Mouse (Mus musculus) midbrain, embryonic 11.5 days (tissue): ENCODE results near the gene Plcxd2. TPM values are rescaled to one million over a fixed set of nuclear protein-coding genes. Genes with fewer than 3 reads are reported as not detected.

Experiments
- ATAC-seq: fragments of 200-750 bp; cut with Nextera tagmentation; 2 replicates; pipeline ENCODE4 v1.8.0; 2017; ENCODE audit warnings: moderate TSS enrichment, moderate library complexity; ENCODE audit not compliant: low FRiP score
- DNase-seq: peaks from one replicate; pipeline ENCODE4 v3.0.0; 2015; ENCODE audit warnings: low spot score; ENCODE audit errors: missing footprints
- H3K27ac ChIP-seq: fragments of 300-500 bp; sonication (generic); 2 replicates; pipeline ENCODE4 v1.5.1; 2014; ENCODE audit warnings: low read depth, low read length
- H3K27me3 ChIP-seq: fragments of 300-500 bp; sonication (generic); 2 replicates; pipeline ENCODE4 v1.6.1; 2014; ENCODE audit warnings: mild to moderate bottlenecking, low read length, moderate library complexity, mixed read lengths; ENCODE audit not compliant: control insufficient read depth, insufficient read depth
- H3K36me3 ChIP-seq: fragments of 300-500 bp; sonication (generic); 2 replicates; pipeline ENCODE4 v1.6.1; 2014; ENCODE audit warnings: mild to moderate bottlenecking, low read length, moderate library complexity, mixed read lengths; ENCODE audit not compliant: control insufficient read depth, insufficient read depth
- H3K4me1 ChIP-seq: fragments of 300-500 bp; sonication (generic); 2 replicates; pipeline ENCODE4 v1.6.1; 2014; ENCODE audit warnings: low read length; ENCODE audit not compliant: control insufficient read depth, insufficient read depth
- H3K4me2 ChIP-seq: fragments of 300-500 bp; sonication (generic); 2 replicates; pipeline ENCODE4 v1.6.1; 2014; ENCODE audit warnings: mild to moderate bottlenecking, moderate library complexity
- H3K4me3 ChIP-seq: fragments of 300-500 bp; sonication (generic); 2 replicates; pipeline ENCODE4 v1.5.1; 2014; ENCODE audit warnings: low read depth, low read length
- H3K9ac ChIP-seq: fragments of 300-500 bp; sonication (generic); 2 replicates; pipeline ENCODE4 v1.6.1; 2014; ENCODE audit warnings: low read length
- H3K9me3 ChIP-seq: fragments of 300-500 bp; sonication (generic); 2 replicates; pipeline ENCODE4 v1.6.1; 2016; ENCODE audit warnings: low read length; ENCODE audit not compliant: control insufficient read depth
- WGBS: fragments of 180-500 bp; shearing (Covaris S2); extraction: QIAGEN DNeasy Blood & Tissue Kit; methylation state at CpG from one replicate; pipeline ENCODE4 v1.1.7; 2014; 5-methylcytosine and 5-hydroxymethylcytosine counted together
- polyA plus RNA-seq: library from polyadenylated mRNA; unstranded; fragments of >200 nt; fragmentation: Nextera tagmentation; extraction: Ambion mirVana; gene quantifications from 2 replicates; pipeline ENCODE4 v1.2.1, GENCODE M21; 2014

Gene Plcxd2
- polyA plus RNA-seq, 1 experiment from 2014 or later = 3.4 TPM

DNA sequence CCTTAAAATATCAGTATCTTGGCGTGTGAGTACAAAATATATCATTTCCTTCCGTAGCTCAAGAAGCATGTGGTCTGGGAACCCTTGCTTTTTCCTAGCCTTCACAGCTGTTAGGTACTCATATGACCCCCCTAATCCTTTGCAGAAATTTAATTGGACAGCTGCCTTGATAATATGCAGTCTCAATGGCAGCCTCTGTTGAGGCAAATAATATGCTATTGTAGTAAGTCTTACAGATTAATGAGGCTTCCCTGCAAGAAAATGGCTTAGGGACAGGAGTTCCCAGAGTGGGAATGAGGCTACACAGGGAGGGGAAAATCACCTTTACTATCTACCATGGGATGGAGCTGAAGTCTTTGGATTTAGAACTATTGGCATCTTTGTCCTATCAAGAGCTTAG is 73.5 kb downstream of the Plcxd2 start:
- Histone ChIP-seq H3K4me1 (no peaks in the 10 kb centered on the region; the same call in none of the 2 replicates), H3K4me2 (no peak overlapping the region), H3K9me3 (no peaks in the 10 kb centered on the region; the same call in 1 of the 2 replicates), H3K27ac (no peak overlapping the region), H3K4me3 (no peak overlapping the region), H3K9ac (no peak overlapping the region), H3K36me3 (no peaks in the 10 kb centered on the region), H3K27me3 (no peaks in the 10 kb centered on the region)
- 80% methylated on average over 2 of the region's 2 CpGs for WGBS
- ATAC-seq (peak; percentile 65), DNase-seq (no peak)

DNA sequence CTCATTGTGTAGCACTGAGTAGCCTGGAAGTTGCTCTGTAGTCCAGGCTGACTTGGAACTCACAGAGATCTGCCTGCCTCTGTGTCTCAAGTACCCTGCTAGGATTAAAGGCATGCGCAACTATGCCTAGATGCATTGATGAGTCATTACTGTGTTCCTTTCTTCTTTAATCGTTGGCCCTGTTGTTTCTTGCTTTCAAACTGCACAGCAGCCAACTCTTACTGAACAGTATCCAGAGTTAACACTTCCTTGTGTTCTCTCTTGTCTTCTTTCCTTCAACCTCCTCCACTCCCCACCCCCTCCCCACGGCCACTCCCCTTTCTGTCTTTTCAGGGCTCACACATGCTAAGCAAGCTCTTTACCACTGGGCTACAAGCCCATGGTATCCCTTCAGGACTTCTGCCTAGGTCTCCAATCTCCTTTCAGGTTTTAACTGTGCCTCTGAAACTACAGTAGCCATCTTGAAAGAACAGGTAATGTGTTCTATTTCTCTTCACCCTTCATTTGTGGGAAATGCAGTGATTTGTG is 74.0 kb downstream of the Plcxd2 start:
- Histone ChIP-seq H3K9ac (no peak overlapping the region), H3K27me3 (no peaks in the 10 kb centered on the region), H3K36me3 (no peaks in the 10 kb centered on the region), H3K9me3 (no peaks in the 10 kb centered on the region; the same call in 1 of the 2 replicates), H3K4me1 (no peaks in the 10 kb centered on the region; the same call in none of the 2 replicates), H3K4me2 (no peak overlapping the region), H3K4me3 (no peak overlapping the region), H3K27ac (no peak overlapping the region)
- ATAC-seq (peak; percentile 61), DNase-seq (no peak)
- 82% methylated on average over 3 of the region's 3 CpGs for WGBS

DNA sequence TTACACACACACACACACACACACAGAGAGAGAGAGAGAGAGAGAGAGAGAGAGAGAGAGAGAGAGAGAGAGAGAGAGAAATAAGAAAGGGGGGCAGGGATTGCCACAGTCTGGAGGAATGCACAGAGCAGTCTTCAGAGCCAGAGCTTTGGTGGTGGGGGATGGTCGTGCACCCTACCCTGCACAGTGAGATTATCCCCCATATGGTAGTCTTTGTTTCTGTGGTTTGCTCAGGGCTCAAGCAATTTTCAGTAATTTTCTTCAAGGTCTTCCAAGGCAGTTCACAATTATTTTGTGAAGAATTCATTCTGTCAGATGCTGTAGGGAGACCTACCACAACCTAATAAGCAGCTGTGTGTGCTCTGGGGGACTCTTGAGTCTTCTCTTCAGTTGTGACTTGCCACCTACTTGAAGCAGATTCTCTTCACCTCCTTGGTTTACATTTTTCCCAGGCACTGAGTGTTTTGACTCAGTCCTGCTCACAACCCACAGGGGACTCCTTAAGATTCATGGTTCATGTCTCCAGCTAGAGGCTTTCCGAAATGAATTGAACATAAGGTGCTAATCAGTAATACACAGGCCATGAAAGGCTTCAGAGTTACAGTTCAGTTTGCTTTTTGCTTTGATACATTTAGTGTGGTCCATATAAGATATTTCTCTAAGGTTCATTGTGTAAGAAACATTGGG is 75.2 kb downstream of the Plcxd2 start:
- H3K4me1 ChIP-seq = no peaks in the 10 kb centered on the region; the same call in none of the 2 replicates
- DNase-seq = peak; percentile 85
- H3K36me3 ChIP-seq = no peaks in the 10 kb centered on the region
- H3K27me3 ChIP-seq = no peaks in the 10 kb centered on the region
- 54% methylated on average over 2 of the region's 2 CpGs for WGBS
- no peak overlapping the region for H3K27ac ChIP-seq
- H3K9me3 ChIP-seq = no peaks in the 10 kb centered on the region; the same call in 1 of the 2 replicates
- H3K4me3 ChIP-seq = no peak overlapping the region
- H3K9ac ChIP-seq = no peak overlapping the region
- no peak overlapping the region for H3K4me2 ChIP-seq
- ATAC-seq = peak; percentile 61; the same call in 1 of the 2 replicates

DNA sequence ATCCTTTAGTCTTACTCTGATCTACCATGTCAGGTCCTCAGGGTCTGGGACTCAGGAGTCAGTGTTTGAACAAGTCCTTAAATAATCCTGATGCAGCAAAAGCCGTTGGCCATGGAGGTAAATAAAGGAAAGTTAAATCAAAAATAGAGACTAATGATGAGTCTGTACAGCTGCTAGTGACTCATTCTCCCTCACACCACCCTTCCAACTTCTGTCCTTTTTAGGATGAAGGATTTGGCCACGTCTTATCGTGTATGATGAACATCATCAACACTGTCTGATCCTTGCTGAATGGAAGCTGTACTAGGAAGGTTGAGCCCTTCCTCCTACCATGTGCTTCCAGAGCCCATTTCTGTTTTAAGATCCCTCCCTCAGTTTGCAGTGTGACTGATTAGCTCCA is 79.7 kb downstream of the Plcxd2 start:
- ATAC-seq = no peak
- H3K9ac ChIP-seq = no peak overlapping the region

DNA sequence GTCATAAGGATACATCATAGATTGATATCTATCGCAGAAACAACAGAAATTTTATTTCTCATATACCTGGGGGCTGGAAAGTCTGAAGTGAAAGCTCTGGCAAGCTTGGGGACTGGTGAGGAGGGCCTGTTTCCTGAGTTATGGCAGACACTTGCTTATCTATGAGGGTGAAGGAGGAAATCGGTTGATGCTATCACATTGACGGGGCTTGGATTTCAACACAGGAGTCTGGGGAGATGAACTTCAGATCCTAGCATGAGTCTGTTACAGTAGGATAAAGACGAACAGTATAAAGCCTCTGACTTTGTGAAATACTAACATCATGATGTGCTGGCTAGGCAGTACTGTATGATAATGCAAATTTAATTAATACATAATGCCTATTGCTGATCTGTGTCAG is 81.9 kb downstream of the Plcxd2 start:
- no peaks in the 10 kb centered on the region for H3K27me3 ChIP-seq
- ATAC-seq (no peak), DNase-seq (no peak)
- WGBS = 82% methylated on average over 4 of the region's 4 CpGs
- H3K4me2 ChIP-seq = no peak overlapping the region
- H3K27ac ChIP-seq = no peak overlapping the region
- H3K9me3 ChIP-seq = no peaks in the 10 kb centered on the region
- H3K4me3 ChIP-seq = no peak overlapping the region
- no peaks in the 10 kb centered on the region for H3K4me1 ChIP-seq
- no peak overlapping the region for H3K9ac ChIP-seq
- H3K36me3 ChIP-seq = no peaks in the 10 kb centered on the region

More for the DNA sequence above, 79.7 kb downstream of the Plcxd2 start:
- H3K4me2 ChIP-seq = no peak overlapping the region
- no peaks in the 10 kb centered on the region for H3K36me3 ChIP-seq
- 83% methylated on average over 3 of the region's 3 CpGs for WGBS
- H3K27me3 ChIP-seq = no peaks in the 10 kb centered on the region
- no peak overlapping the region for H3K27ac ChIP-seq
- H3K9me3 ChIP-seq = no peaks in the 10 kb centered on the region
- no peak overlapping the region for H3K4me3 ChIP-seq
- DNase-seq = no peak
- no peaks in the 10 kb centered on the region; the same call in 1 of the 2 replicates for H3K4me1 ChIP-seq

DNA sequence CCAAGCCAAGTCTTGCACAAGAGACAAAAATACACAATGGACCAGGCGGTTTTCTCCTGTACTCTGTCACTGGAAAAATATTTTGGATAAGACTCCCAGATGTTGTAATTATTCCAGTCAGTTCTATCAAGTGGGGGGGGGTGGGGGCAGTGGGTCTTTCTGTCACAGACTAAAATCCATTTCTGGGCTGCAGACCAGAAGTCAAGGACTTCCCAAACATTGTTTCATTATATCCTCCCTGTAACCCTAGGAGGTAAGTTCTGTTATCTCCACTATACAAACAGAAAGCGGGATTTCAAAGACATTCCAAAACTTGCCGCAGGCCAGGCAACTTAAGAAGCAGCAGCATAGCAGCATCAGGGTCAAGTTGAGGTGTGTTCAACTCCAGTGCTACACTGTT is 82.4 kb downstream of the Plcxd2 start:
- Histone ChIP-seq H3K9ac (no peak overlapping the region), H3K4me1 (no peaks in the 10 kb centered on the region), H3K4me3 (no peak overlapping the region), H3K4me2 (no peak overlapping the region), H3K36me3 (no peaks in the 10 kb centered on the region), H3K27me3 (no peaks in the 10 kb centered on the region), H3K9me3 (no peaks in the 10 kb centered on the region), H3K27ac (no peak overlapping the region)
- ATAC-seq = no peak
- DNase-seq = no peak
- WGBS = 59% methylated on average over 3 of the region's 3 CpGs

DNA sequence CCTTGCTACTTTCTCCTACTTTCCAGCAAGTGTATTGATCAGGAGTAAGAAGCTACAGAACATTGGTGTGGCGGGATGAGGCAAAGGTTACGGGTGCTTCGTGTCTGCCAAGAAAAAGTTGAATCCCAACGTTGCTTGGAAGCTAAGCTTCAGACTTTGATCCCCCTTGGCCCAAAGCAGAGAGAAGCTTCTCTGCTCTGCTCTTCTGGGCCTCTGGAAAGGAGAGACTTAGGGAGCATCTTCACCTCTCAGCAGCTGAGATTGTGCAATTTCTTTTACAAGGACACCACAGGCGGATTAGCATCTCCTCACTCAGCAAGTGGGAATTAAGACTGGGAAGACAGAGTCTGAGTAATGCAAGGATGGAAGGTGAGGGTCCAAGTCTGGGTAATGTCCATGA is 83.1 kb downstream of the Plcxd2 start:
- Histone ChIP-seq H3K9ac (no peak overlapping the region), H3K4me3 (no peak overlapping the region), H3K36me3 (no peaks in the 10 kb centered on the region), H3K27ac (no peak overlapping the region), H3K4me2 (no peak overlapping the region), H3K4me1 (no peaks in the 10 kb centered on the region), H3K9me3 (no peaks in the 10 kb centered on the region), H3K27me3 (no peaks in the 10 kb centered on the region)
- ATAC-seq = no peak
- no peak for DNase-seq
- WGBS = 87% methylated on average over 5 of the region's 5 CpGs

DNA sequence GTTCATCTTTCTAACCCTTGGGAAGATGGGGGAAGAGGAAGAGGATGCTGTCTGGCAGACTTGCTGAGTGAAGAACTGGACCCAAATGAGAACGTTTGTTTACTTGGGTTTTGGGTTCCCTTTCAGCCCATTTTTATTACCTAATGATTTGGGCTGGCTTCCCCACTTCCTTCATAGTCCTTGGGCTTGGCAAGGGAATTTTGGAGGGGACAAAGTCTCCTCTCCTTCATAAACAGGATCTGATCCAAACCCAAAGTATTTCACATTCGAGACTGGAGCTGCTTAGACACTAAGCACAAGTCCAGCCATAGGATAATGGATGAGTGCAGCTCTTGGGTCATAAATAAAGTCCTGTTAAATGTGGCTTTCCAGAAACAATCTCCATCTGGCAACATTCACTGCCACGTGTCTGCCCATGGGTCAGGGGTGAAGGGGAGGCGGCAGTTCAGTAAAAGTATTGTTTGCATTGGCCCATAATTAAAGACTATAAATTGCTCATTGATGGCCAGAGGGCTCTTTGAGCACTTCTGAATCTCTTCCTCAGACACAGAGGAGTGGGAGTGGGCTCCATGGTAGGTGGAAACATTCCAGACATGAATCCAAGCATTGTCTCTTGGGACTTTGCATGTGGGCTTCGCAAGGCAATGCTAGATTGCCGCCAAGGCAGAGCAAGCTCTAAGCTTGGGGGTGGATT is 86.1 kb downstream of the Plcxd2 start:
- H3K4me3 ChIP-seq = no peak overlapping the region
- ATAC-seq = no peak
- H3K27me3 ChIP-seq = no peaks in the 10 kb centered on the region
- no peaks in the 10 kb centered on the region for H3K36me3 ChIP-seq
- no peaks in the 10 kb centered on the region for H3K9me3 ChIP-seq
- no peak for DNase-seq
- H3K9ac ChIP-seq = no peak overlapping the region
- H3K27ac ChIP-seq = no peak overlapping the region
- H3K4me1 ChIP-seq = no peaks in the 10 kb centered on the region
- WGBS = 84% methylated on average over 6 of the region's 6 CpGs
- no peak overlapping the region for H3K4me2 ChIP-seq

DNA sequence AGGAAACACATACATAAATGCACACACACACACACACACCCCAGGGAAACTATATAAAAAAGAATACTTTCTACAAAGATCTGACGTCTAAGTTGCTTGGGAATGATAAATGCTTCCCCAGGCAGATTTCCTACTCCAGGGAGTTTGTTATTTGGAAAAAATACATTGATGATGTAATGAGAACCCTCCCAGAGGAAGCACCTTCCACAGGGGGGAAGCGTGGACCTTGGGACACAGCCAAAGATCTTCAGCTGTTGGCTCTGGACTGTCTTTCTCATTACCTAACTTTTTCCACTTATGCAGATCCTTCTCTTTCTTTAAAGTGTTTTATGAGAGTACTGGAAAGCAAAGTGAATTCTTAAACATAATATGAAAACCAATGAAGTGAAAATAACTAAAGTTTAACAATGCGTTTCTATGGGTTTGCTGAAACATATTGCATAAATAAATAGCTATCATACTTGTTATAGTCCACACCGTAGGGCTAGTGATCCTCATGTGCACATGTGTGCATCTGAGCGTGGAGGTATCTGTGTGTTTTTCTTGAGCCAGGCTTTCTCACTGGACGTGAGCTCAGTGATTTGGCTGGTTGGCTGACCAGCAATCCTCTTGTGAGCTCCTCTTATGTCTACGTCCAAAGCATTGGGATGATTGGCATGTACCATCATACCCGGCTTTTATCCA is 87.3 kb downstream of the Plcxd2 start:
- DNase-seq (no peak), ATAC-seq (no peak)
- H3K4me2 ChIP-seq = no peak overlapping the region
- no peaks in the 10 kb centered on the region for H3K4me1 ChIP-seq
- no peaks in the 10 kb centered on the region for H3K36me3 ChIP-seq
- H3K27me3 ChIP-seq = no peaks in the 10 kb centered on the region
- H3K9ac ChIP-seq = no peak overlapping the region
- H3K27ac ChIP-seq = no peak overlapping the region
- H3K4me3 ChIP-seq = no peak overlapping the region
- 85% methylated on average over 8 of the region's 8 CpGs for WGBS
- H3K9me3 ChIP-seq = no peaks in the 10 kb centered on the region
